In the genomic region with DNA sequence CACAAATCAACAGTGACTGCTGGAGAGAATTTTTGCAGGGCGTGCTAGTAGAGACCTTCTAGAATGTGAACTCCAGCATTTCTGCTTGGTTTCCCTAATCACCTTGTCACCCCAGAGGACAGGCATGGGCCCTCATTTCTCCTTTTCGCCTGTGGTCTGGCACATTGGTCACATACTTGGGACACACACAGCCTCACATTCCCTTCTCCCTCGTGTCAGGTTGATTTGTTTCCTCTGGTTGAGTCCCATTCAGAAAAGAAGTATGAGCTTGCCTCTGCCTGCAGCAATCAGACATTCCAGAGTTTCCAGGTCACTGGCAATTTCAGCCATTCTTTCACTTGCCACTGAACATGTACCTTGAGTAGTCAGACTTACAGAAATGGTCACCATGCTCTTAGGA, we compare ENCODE assay signal across 19 mouse cellular contexts.
"Had no signal": no experiment of that assay in that cellular context is flagged by ENCODE, and none has a peak within 500 bp of the region (broad histone marks: within the 10 kb centered on the region; RNA-seq: fewer than 3 reads in every experiment).

No protein-coding gene starts in this region.

- H3K27ac ChIP-seq: liver, embryonic 15.5 days; lung, embryonic 15.5 days; midbrain, embryonic 10.5 days; midbrain, embryonic 13.5 days; midbrain, embryonic 15.5 days; neural tube, embryonic 13.5 days; neural tube, embryonic 15.5 days had no signal

- ATAC-seq: liver, postnatal 0 days; lung, postnatal 0 days; midbrain, embryonic 13.5 days; midbrain, embryonic 15.5 days had no signal

- DNase-seq: liver, postnatal 0 days; lung, adult 2 months; lung, postnatal 4 days; right cerebral cortex, adult 18-20 months; right cerebral cortex, postnatal 25 days; right cerebral cortex, postnatal 4 days; spleen, adult 18-20 months; thymus, adult 18-20 months; thymus, postnatal 14 days; thymus, postnatal 36 days had no signal

- H3K9me3 ChIP-seq: liver, embryonic 15.5 days; lung, embryonic 15.5 days; midbrain, embryonic 10.5 days; midbrain, embryonic 13.5 days; midbrain, embryonic 15.5 days; neural tube, embryonic 13.5 days; neural tube, embryonic 15.5 days had no signal

- H3K27me3 ChIP-seq: liver, embryonic 15.5 days; lung, embryonic 15.5 days; midbrain, embryonic 13.5 days; midbrain, embryonic 15.5 days; neural tube, embryonic 13.5 days; neural tube, embryonic 15.5 days had no signal

- H3K9ac ChIP-seq: liver, embryonic 15.5 days; liver, postnatal 0 days; lung, embryonic 15.5 days; midbrain, embryonic 13.5 days; midbrain, embryonic 15.5 days; neural tube, embryonic 13.5 days; neural tube, embryonic 15.5 days had no signal

- H3K4me1 ChIP-seq: liver, embryonic 15.5 days; lung, embryonic 15.5 days had no signal

- H3K4me2 ChIP-seq: liver, embryonic 15.5 days; lung, embryonic 15.5 days; midbrain, embryonic 13.5 days; midbrain, embryonic 15.5 days; neural tube, embryonic 13.5 days; neural tube, embryonic 15.5 days had no signal

- H3K4me3 ChIP-seq: liver, embryonic 15.5 days; lung, embryonic 15.5 days; midbrain, embryonic 10.5 days; midbrain, embryonic 13.5 days; midbrain, embryonic 15.5 days; myocyte; neural tube, embryonic 13.5 days; neural tube, embryonic 15.5 days had no signal

- H3K36me3 ChIP-seq: liver, embryonic 15.5 days; lung, embryonic 15.5 days; midbrain, embryonic 10.5 days; midbrain, embryonic 13.5 days; midbrain, embryonic 15.5 days; neural tube, embryonic 13.5 days; neural tube, embryonic 15.5 days had no signal
